Mouse (Mus musculus): ENCODE results near the gene Six2. TPM values are rescaled to one million over a fixed set of nuclear protein-coding genes. Genes with fewer than 3 reads are reported as not detected.

The Six2 gene
- total RNA-seq, 1 experiment: 0.22 TPM

DNA sequence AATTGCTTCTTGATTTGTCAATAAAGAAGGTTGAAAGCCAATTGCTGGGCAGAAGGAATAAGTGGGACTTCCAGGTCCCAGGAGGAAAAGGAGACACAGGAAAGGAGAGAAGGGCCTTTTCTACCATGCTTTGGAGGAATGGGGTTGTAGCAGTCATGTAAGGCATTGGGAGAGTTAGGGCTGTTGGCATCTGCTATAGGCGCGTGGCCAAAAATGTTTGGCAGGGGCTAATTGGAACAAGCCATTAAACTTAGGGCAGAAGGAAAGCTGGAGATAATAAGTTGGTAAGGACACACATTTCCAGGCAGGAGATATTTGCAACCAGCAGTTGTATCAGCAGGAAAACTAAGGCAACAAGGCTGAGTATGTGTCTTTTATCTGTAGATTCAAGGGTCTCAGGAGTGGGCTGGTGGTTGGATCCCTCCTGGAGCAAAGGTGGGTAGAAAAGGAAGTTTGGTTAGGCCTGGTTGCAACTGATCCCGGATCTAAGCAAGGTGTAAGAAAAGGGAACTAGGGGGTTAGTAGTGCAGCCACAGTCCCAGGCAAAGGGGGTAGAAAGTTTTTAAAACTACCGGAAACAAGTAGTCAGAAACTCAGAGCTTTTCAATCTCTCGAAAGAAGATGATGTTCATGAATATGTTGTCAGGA is 40.1 kb upstream of the Six2 start:
- in situ Hi-C loops (cut with MboI; ENCODE audit: low sequenced_read_pairs in 2 of 2, unreplicated experiment in 2 of 2): no loop called here
- no peak for DNase-seq (ENCODE audit: low read depth, low spot score)
- H3K27ac ChIP-seq (ENCODE audit: insufficient read depth, low read depth, low read length, poor library complexity, severe bottlenecking): no peak overlapping the region
- no peaks in the 10 kb centered on the region for H3K9me3 ChIP-seq (ENCODE audit: control insufficient read depth, insufficient read depth, low read depth, low read length)
- H3K9ac ChIP-seq (ENCODE audit: insufficient read depth, low read depth, low read length, poor library complexity, severe bottlenecking): no peak overlapping the region
- H3K36me3 ChIP-seq (ENCODE audit: control insufficient read depth, insufficient read depth, low read length, poor library complexity, severe bottlenecking): no peaks in the 10 kb centered on the region
- TF ChIP-seq HCFC1 (IDR thresholded peaks at IDR 0.05; ENCODE audit: borderline replicate concordance, insufficient read depth, low read length): no peak
- TF ChIP-seq CHD2 (IDR thresholded peaks at IDR 0.05; ENCODE audit: low read depth, low read length): no peak
- no peak for TF ChIP-seq ZNF384 (IDR thresholded peaks at IDR 0.05; ENCODE audit: low read depth, low read length)
- TF ChIP-seq ZC3H11A (IDR thresholded peaks at IDR 0.05; ENCODE audit: borderline replicate concordance, low read depth, low read length): no peak
- no peak for TF ChIP-seq MAFK (IDR thresholded peaks at IDR 0.05; ENCODE audit: insufficient read depth, low read depth, low read length)
- no peak overlapping the region for H3K4me3 ChIP-seq (ENCODE audit: insufficient read depth in 1 of 2, low read depth in 1 of 2, low read length in 2 of 2, poor library complexity in 1 of 2, severe bottlenecking in 1 of 2)
- no peaks in the 10 kb centered on the region for H3K4me1 ChIP-seq (ENCODE audit: control insufficient read depth in 2 of 2, insufficient read depth in 2 of 2, low read length in 2 of 2, poor library complexity in 1 of 2)

GRCm38 (mm10) chr17:85725988-85726387 is 37.9 kb upstream of the Six2 start:
- Histone ChIP-seq H3K27ac (ENCODE audit: insufficient read depth, low read depth, low read length, poor library complexity, severe bottlenecking) (no peak overlapping the region), H3K36me3 (ENCODE audit: control insufficient read depth, insufficient read depth, low read length, poor library complexity, severe bottlenecking) (no peaks in the 10 kb centered on the region), H3K4me1 (ENCODE audit: control insufficient read depth in 2 of 2, insufficient read depth in 2 of 2, low read length in 2 of 2, poor library complexity in 1 of 2) (no peaks in the 10 kb centered on the region), H3K9ac (ENCODE audit: insufficient read depth, low read depth, low read length, poor library complexity, severe bottlenecking) (no peak overlapping the region), H3K4me3 (ENCODE audit: insufficient read depth in 1 of 2, low read depth in 1 of 2, low read length in 2 of 2, poor library complexity in 1 of 2, severe bottlenecking in 1 of 2) (no peak overlapping the region), H3K9me3 (ENCODE audit: control insufficient read depth, insufficient read depth, low read depth, low read length) (no peaks in the 10 kb centered on the region)
- in situ Hi-C loops (cut with MboI; ENCODE audit: low sequenced_read_pairs in 2 of 2, unreplicated experiment in 2 of 2): no loop called here
- DNase-seq (ENCODE audit: low read depth, low spot score): no peak
- TF ChIP-seq HCFC1 (IDR thresholded peaks at IDR 0.05; ENCODE audit: borderline replicate concordance, insufficient read depth, low read length): no peak
- TF ChIP-seq CHD2 (IDR thresholded peaks at IDR 0.05; ENCODE audit: low read depth, low read length): no peak
- no peak for TF ChIP-seq ZC3H11A (IDR thresholded peaks at IDR 0.05; ENCODE audit: borderline replicate concordance, low read depth, low read length)
- TF ChIP-seq MAFK (IDR thresholded peaks at IDR 0.05; ENCODE audit: insufficient read depth, low read depth, low read length): no peak
- TF ChIP-seq ZNF384 (IDR thresholded peaks at IDR 0.05; ENCODE audit: low read depth, low read length): no peak

- H3K9ac ChIP-seq (ENCODE audit: insufficient read depth, low read depth, low read length, poor library complexity, severe bottlenecking): no peak overlapping the region
- DNase-seq (ENCODE audit: low read depth, low spot score): no peak
- H3K4me3 ChIP-seq (ENCODE audit: insufficient read depth in 1 of 2, low read depth in 1 of 2, low read length in 2 of 2, poor library complexity in 1 of 2, severe bottlenecking in 1 of 2): no peak overlapping the region
- TF ChIP-seq HCFC1 (IDR thresholded peaks at IDR 0.05; ENCODE audit: borderline replicate concordance, insufficient read depth, low read length): no peak
- TF ChIP-seq ZC3H11A (IDR thresholded peaks at IDR 0.05; ENCODE audit: borderline replicate concordance, low read depth, low read length): no peak
- no peak for TF ChIP-seq MAFK (IDR thresholded peaks at IDR 0.05; ENCODE audit: insufficient read depth, low read depth, low read length)
- TF ChIP-seq ZNF384 (IDR thresholded peaks at IDR 0.05; ENCODE audit: low read depth, low read length): no peak
- no peak for TF ChIP-seq CHD2 (IDR thresholded peaks at IDR 0.05; ENCODE audit: low read depth, low read length)
- H3K27ac ChIP-seq (ENCODE audit: insufficient read depth, low read depth, low read length, poor library complexity, severe bottlenecking): no peak overlapping the region
- no peaks in the 10 kb centered on the region for H3K36me3 ChIP-seq (ENCODE audit: control insufficient read depth, insufficient read depth, low read length, poor library complexity, severe bottlenecking)
- in situ Hi-C loops (cut with MboI; ENCODE audit: low sequenced_read_pairs in 2 of 2, unreplicated experiment in 2 of 2): no loop called here
- no peaks in the 10 kb centered on the region for H3K9me3 ChIP-seq (ENCODE audit: control insufficient read depth, insufficient read depth, low read depth, low read length)
- no peaks in the 10 kb centered on the region for H3K4me1 ChIP-seq (ENCODE audit: control insufficient read depth in 2 of 2, insufficient read depth in 2 of 2, low read length in 2 of 2, poor library complexity in 1 of 2)
Observed at GRCm38 (mm10) chr17:85723166-85723565, 35.1 kb upstream of the Six2 start.

- no peak for DNase-seq (ENCODE audit: low read depth, low spot score)
- Histone ChIP-seq H3K9me3 (ENCODE audit: control insufficient read depth, insufficient read depth, low read depth, low read length) (no peaks in the 10 kb centered on the region), H3K9ac (ENCODE audit: insufficient read depth, low read depth, low read length, poor library complexity, severe bottlenecking) (no peak overlapping the region), H3K4me3 (ENCODE audit: insufficient read depth in 1 of 2, low read depth in 1 of 2, low read length in 2 of 2, poor library complexity in 1 of 2, severe bottlenecking in 1 of 2) (no peak overlapping the region), H3K4me1 (ENCODE audit: control insufficient read depth in 2 of 2, insufficient read depth in 2 of 2, low read length in 2 of 2, poor library complexity in 1 of 2) (no peaks in the 10 kb centered on the region; a peak in 1 of 4 replicates), H3K36me3 (ENCODE audit: control insufficient read depth, insufficient read depth, low read length, poor library complexity, severe bottlenecking) (no peaks in the 10 kb centered on the region), H3K27ac (ENCODE audit: insufficient read depth, low read depth, low read length, poor library complexity, severe bottlenecking) (no peak overlapping the region)
- no peak for TF ChIP-seq HCFC1 (IDR thresholded peaks at IDR 0.05; ENCODE audit: borderline replicate concordance, insufficient read depth, low read length)
- no peak for TF ChIP-seq ZC3H11A (IDR thresholded peaks at IDR 0.05; ENCODE audit: borderline replicate concordance, low read depth, low read length)
- TF ChIP-seq MAFK (IDR thresholded peaks at IDR 0.05; ENCODE audit: insufficient read depth, low read depth, low read length): no peak
- no peak for TF ChIP-seq ZNF384 (IDR thresholded peaks at IDR 0.05; ENCODE audit: low read depth, low read length)
- no peak for TF ChIP-seq CHD2 (IDR thresholded peaks at IDR 0.05; ENCODE audit: low read depth, low read length)
- in situ Hi-C loops (cut with MboI; ENCODE audit: low sequenced_read_pairs in 2 of 2, unreplicated experiment in 2 of 2): no loop called here
Observed at GRCm38 (mm10) chr17:85717266-85717665, 29.2 kb upstream of the Six2 start.
